Mouse (Mus musculus) adrenal gland (tissue): ENCODE results near the gene Ak9.

ENCODE experiments used
- intact Hi-C: fragments of 180-260 bp; cut with DNase I; formaldehyde crosslinking; loops from one replicate; pipeline ENCODE4 v1.15.1; 2025

The Ak9 gene

DNA sequence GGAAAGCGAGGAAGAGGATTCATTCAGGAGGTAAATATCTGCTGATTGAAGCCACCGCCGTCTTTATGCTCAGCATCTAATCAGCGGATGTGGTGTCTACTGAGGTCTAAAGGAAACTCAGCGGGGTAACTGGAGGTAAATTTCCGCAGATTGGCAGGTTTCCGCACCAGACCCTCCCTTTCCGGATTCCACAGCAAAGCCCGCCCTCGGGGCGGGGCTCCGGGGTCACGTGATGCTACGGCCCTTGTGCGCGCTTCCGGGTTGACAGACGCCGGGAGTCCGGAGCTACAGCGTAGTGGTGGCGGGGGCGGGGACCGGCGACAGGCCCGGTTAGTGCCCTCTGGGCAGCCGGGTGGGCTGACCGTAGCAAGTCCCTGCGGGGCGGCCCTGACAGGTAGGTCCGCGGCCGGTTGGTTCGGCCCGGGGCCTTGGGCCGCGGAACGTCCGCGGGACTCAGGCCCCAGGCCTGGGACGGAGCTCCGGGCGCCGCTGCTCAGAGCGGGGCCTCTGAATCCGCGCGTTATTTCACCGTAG lies 146.4 kb downstream of the Ak9 start, which contains the start of gene Zbtb24:
Gene Zbtb24 (plus strand): TSS at position 247 of the 534 bp plus-strand sequence.
- intact Hi-C loops: no loop called here

DNA sequence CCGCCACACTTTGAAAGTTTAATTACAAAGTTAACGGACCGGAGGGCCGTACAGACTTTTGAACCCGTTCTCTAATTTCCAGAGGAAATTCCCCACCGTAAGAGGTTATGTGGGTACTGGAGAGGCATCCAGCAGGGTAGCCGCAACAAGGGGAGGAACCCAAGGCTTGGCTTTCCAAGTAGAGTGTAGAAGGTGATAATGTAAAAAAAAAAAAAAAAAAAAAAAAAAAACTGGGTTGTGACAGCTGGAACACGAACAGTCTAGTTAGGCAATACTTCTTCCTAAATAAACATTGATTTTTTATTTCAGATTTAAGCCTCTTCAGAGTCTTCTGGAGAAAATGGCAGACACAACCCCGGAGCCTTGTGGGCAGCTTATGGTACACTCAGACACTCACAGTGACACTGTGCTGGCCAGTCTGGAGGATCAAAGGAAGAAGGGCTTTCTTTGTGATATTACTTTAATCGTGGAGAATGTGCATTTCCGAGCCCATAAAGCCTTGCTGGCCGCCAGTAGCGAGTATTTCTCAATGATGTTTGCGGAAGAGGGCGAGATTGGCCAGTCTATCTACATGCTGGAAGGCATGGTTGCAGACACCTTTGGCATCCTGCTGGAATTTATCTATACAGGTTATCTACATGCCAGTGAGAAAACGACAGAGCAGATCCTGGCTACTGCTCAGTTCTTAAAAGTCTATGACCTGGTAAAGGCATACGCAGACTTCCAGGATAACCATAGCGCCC lies 147.2 kb downstream of the Ak9 start:
- intact Hi-C loops: no loop called here

- intact Hi-C loops: no loop called here
These were observed 147.9 kb downstream of the Ak9 start for GRCm38 (mm10) chr10:41451656-41452055.

GRCm38 (mm10) chr10:41452791-41453190 lies 149.0 kb downstream of the Ak9 start:
- intact Hi-C loops: no loop called here

- intact Hi-C loops: no loop called here
These were observed 156.2 kb downstream of the Ak9 start for GRCm38 (mm10) chr10:41459990-41460389.

GRCm38 (mm10) chr10:41460501-41460900 lies 156.7 kb downstream of the Ak9 start:
- intact Hi-C loops: no loop called here

DNA sequence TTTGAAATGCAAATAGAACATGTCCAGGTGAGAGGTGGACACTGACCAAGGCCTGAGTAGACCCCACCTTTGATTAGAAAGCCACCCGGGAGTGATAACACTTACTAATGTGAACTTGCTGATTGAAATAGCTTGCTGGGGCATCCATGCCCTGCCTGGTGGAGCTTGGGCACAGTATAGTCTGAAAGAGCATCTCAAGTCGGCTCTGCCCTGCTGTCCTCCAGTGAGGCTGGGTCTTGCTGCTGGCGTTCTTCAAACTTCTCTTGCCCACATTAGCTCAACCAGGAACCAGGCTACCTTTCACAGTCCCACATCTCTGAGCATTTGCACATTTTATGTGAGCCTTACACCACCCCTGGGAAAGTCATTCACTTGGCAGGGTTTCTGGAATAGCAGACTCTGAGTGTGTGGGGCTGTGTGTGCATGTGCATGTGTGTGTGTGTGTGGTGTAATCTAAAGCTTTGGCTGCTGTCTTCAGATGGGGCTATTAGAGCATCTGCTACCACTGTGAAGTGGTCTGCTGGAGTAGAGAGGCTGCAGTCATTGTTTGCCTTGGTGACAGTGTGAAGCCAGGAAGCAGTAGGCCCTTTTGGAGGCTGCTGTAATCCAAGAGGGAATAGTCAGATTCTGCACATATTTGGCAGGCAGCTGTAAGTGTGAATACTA lies 157.4 kb downstream of the Ak9 start:
- intact Hi-C loops: no loop called here

GRCm38 (mm10) chr10:41464401-41464955 lies 160.7 kb downstream of the Ak9 start:
- intact Hi-C loops: no loop called here

- intact Hi-C loops: no loop called here
These were observed 163.5 kb downstream of the Ak9 start for GRCm38 (mm10) chr10:41467325-41467724.

DNA sequence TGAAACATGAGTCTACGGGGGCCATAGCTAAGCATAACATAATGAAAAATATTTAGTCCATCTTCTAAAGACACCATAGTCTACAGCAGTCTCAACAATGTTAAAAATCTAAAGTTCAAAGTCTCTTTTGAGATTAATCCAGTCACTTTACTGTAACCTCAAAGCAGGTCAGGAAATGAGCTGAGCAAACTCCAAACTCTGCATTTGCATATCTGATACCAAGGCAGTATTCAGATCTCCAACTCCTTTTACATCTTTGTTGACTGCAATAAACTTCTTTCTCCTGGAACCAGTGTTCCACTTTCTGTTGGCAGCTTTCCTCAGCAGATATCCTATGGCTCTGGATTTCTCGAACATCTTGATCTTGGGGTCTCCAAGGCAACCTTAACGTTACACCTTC lies 166.9 kb downstream of the Ak9 start:
- intact Hi-C loops: no loop called here

- intact Hi-C loops: no loop called here
These were observed 168.8 kb downstream of the Ak9 start for GRCm38 (mm10) chr10:41472534-41472933.

GRCm38 (mm10) chr10:41472962-41473481 lies 169.2 kb downstream of the Ak9 start:
- intact Hi-C loops: no loop called here

- intact Hi-C loops: no loop called here
These were observed 170.1 kb downstream of the Ak9 start for GRCm38 (mm10) chr10:41473782-41474468.

- intact Hi-C loops: no loop called here
These were observed 171.2 kb downstream of the Ak9 start for GRCm38 (mm10) chr10:41474981-41475391.

DNA sequence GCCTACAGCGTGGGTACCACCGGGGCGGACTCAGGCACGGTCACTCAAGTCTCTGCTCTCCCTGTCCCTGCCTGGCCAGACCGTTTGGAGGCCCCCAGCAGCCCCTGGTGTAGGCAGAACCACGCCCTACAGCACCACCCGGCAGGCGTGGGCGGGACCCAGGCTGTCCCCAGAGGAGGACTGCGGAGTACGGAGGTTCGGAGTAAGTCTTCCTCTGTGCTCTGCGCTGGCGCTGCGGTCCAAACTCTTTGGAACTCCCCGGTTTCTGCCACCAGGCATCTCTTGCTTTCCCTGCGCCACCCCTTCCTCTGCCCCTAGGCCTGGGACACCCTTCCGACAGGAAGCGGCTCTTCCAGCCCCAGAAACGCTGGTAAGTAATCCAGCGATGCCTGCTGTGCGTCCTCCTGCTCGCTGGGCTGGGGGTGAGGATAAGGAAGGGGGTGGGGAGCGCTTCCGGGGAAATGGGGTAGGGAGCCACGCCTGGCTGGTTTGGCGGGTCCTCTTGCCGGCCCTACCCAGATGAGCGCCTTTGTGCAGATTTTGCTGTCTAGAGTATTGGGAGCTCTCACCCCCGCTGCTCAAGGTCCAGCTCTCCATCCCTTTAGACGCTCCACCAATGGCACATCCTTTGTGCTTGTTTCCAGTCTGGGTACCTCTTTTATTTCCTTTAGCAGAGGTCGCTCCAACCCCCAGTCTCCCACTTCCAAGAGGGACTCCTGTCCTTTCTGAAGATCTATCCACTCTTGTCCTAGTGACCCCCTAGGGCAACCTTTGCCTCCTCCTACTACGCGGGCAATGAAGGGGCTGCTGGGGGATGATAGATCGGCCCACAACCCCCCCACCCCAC lies 172.6 kb downstream of the Ak9 start, which contains the start of gene Mical1:
Gene Mical1 (plus strand): TSS at position 144 of the 847 bp plus-strand sequence.
- intact Hi-C loops: no loop called here

- intact Hi-C loops: no loop called here
These were observed 173.2 kb downstream of the Ak9 start for GRCm38 (mm10) chr10:41477018-41477277.

GRCm38 (mm10) chr10:41477278-41478181 lies 173.8 kb downstream of the Ak9 start:
- intact Hi-C loops: no loop called here

GRCm38 (mm10) chr10:41479961-41480360 lies 176.2 kb downstream of the Ak9 start:
- intact Hi-C loops: no loop called here
